Mouse (Mus musculus): ENCODE measurements around the gene Igdcc3. TPM values are rescaled to one million over a fixed set of nuclear protein-coding genes. Genes with fewer than 3 reads are reported as not detected.

The Igdcc3 gene
- total and polyA plus RNA-seq, 3 experiments: 0.21 to 0.26 TPM; not detected in 1

DNA sequence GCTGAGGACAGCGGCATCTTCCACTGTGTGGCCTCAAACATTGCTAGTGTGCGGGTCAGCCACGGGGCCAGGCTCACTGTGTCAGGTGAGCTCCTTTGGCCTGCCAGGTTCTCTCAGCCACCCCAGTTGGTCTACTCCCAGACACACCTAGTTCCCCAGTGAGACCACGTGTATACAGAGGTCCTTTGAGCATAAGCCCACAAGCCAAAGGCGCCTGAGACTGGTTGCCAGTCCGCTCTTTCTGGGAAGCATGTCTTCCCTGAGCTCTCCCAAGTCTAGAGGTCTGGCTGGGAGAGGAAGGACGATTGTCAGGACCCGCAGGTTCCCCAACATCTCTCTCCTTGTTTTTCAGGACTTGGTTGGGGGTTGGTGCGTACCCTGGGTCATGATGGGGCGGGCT is 36.9 kb downstream of the Igdcc3 start:
- Histone ChIP-seq H3K4me3 (replicated peaks in 1 of 3; ENCODE audit: low read depth in 2 of 3, low read length in 2 of 3, poor library complexity in 1 of 3) (no peak overlapping the region), H3K36me3 (replicated peaks in 1 of 2; ENCODE audit: control insufficient read depth in 1 of 2, insufficient read depth in 1 of 2, low read length in 1 of 2) (no peaks in the 10 kb centered on the region), H3K27ac (ENCODE audit: insufficient read depth, low read depth) (no peak overlapping the region), H3K9me3 (replicated peaks; ENCODE audit: low read length) (no peaks in the 10 kb centered on the region), H3K79me2 (replicated peaks; ENCODE audit: control insufficient read depth, extremely low read depth, insufficient read depth, poor library complexity, severe bottlenecking) (no peaks in the 10 kb centered on the region), H3K4me2 (ENCODE audit: insufficient read depth, low read depth, poor library complexity, severe bottlenecking) (no peak overlapping the region), H3K9ac (ENCODE audit: insufficient read depth, low read depth) (no peak overlapping the region), H3K27me3 (replicated peaks) (peaks cover 42% of the 10 kb centered on the region), H3K4me1 (ENCODE audit: control insufficient read depth in 1 of 2, insufficient read depth in 2 of 2) (peaks cover 10 to 48% of the 10 kb centered on the region in 2 experiments; a peak in 3 of 4 replicates)
- DNase-seq (ENCODE audit: extremely low read depth): no peak
- TF ChIP-seq GABPA (IDR thresholded peaks at IDR 0.05; ENCODE audit: insufficient replicate concordance, low read depth, low read length) (no peak), IRF4 (IDR thresholded peaks at IDR 0.05; ENCODE audit: low read depth, low read length) (no peak), CHD2 (IDR thresholded peaks at IDR 0.05; ENCODE audit: low read length) (no peak), CHD1 (IDR thresholded peaks at IDR 0.05; ENCODE audit: low read depth, low read length) (no peak), ZMIZ1 (IDR thresholded peaks at IDR 0.05; ENCODE audit: low read depth, low read length) (no peak), TCF12 (IDR thresholded peaks at IDR 0.05; ENCODE audit: low read depth, low read length) (no peak), EP300 (IDR thresholded peaks at IDR 0.05; ENCODE audit: low read length) (no peak), E2F4 (IDR thresholded peaks at IDR 0.05; ENCODE audit: insufficient replicate concordance, low read depth, low read length) (no peak), ZNF384 (IDR thresholded peaks at IDR 0.05; ENCODE audit: low read depth, low read length) (no peak), TBP (conservative IDR thresholded peaks at IDR 0.05; ENCODE audit: low read depth, low read length) (no peak), SIN3A (IDR thresholded peaks at IDR 0.05; ENCODE audit: low read length) (no peak), ZC3H11A (IDR thresholded peaks at IDR 0.05; ENCODE audit: low read depth, low read length) (no peak), UBTF (IDR thresholded peaks at IDR 0.05; ENCODE audit: low read depth, low read length) (no peak), MYC (IDR thresholded peaks at IDR 0.05; ENCODE audit: low read depth, low read length) (no peak)
- in situ Hi-C loops (cut with MboI; ENCODE audit: low pct_ligation_motif_present, low pct_unique_long_range_greater_than_20kb, low sequenced_read_pairs): loop anchor here (5.0 kb wide), 1 partner anchor 41 kb away; no protein-coding TSS in a partner anchor
- dilution Hi-C loops (cut with MboI; ENCODE audit: extremely low pct_ligation_motif_present, extremely low pct_unique_long_range_greater_than_20kb, low sequenced_read_pairs): no loop called here

DNA sequence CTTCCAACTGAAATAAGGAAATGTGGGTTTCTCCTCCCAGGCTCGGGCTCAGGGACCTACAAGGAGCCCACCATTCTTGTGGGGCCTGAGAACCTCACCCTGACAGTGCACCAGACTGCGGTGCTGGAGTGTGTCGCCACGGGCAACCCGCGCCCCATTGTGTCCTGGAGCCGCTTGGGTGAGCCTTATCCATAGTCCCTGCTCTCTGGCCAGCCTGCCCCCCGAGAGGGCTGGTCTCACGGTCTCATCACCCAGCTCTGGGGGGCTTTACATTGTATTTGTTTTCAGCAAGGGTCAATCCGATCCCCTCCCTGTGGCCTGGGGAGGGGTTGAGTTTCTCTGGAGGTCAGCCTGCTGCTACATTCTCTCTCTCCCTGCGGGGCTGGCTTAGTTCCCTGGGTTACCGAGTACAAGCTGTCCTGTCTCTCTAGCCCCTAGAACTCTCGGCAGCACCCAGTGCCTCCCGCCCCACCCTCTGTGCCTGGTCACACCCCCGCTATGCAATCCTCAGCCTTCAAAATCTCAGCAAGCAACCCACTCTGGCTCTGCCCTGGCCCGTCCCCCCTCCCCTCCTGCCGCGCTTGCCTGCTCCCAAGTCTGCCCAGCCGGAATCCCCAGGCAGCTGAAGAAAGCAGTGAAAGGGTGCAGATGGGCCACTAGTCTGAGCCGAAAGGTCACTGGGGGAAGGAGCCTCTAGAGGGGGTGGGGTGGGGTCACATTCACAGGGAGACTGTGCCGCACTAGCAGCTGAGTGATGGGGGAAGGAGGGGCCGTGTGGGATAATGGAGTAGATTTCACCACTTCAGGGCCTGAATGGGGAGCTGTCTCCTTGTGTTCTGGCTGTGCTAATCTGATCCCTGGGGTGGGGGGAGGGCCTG is 37.6 kb downstream of the Igdcc3 start:
- H3K27me3 ChIP-seq (replicated peaks): peaks cover 40% of the 10 kb centered on the region
- H3K9ac ChIP-seq (ENCODE audit: insufficient read depth, low read depth): no peak overlapping the region

More for the DNA sequence above, 37.6 kb downstream of the Igdcc3 start:
- Histone ChIP-seq H3K79me2 (replicated peaks; ENCODE audit: control insufficient read depth, extremely low read depth, insufficient read depth, poor library complexity, severe bottlenecking) (no peaks in the 10 kb centered on the region), H3K36me3 (replicated peaks in 1 of 2; ENCODE audit: control insufficient read depth in 1 of 2, insufficient read depth in 1 of 2, low read length in 1 of 2) (no peaks in the 10 kb centered on the region), H3K4me1 (ENCODE audit: control insufficient read depth in 1 of 2, insufficient read depth in 2 of 2) (peaks cover 10 to 48% of the 10 kb centered on the region in 2 experiments; a peak in 3 of 4 replicates), H3K4me2 (ENCODE audit: insufficient read depth, low read depth, poor library complexity, severe bottlenecking) (no peak overlapping the region), H3K4me3 (replicated peaks in 1 of 3; ENCODE audit: low read depth in 2 of 3, low read length in 2 of 3, poor library complexity in 1 of 3) (no peak overlapping the region), H3K9me3 (replicated peaks; ENCODE audit: low read length) (no peaks in the 10 kb centered on the region), H3K27ac (ENCODE audit: insufficient read depth, low read depth) (no peak overlapping the region)
- dilution Hi-C loops (cut with MboI; ENCODE audit: extremely low pct_ligation_motif_present, extremely low pct_unique_long_range_greater_than_20kb, low sequenced_read_pairs): no loop called here
- TF ChIP-seq POLR2AphosphoS2 (IDR thresholded peaks at IDR 0.05; ENCODE audit: low read depth, low read length): no peak
- no peak for TF ChIP-seq SMC3 (IDR thresholded peaks at IDR 0.05; ENCODE audit: low read depth, low read length)
- TF ChIP-seq CHD1 (IDR thresholded peaks at IDR 0.05; ENCODE audit: low read depth, low read length): no peak
- no peak for DNase-seq (ENCODE audit: extremely low read depth)
- in situ Hi-C loops (cut with MboI; ENCODE audit: low pct_ligation_motif_present, low pct_unique_long_range_greater_than_20kb, low sequenced_read_pairs): loop anchor here (5.0 kb wide), 1 partner anchor 41 kb away; no protein-coding TSS in a partner anchor

Measured in CH12.LX (cell line).